Mouse (Mus musculus) hindbrain, embryonic 12.5 days (tissue): ENCODE measurements at regions not wholly inside any gene's neighbourhood (a gene's known extent, or its start where the extent isn't known, plus 50 kb on each side); places are given as distances from the start of the nearest gene placed in this dataset.

Experiments used
- ATAC-seq: fragments of 200-750 bp; cut with Nextera tagmentation; 2 replicates; pipeline ENCODE4 v1.8.0; 2017; ENCODE audit warnings: moderate TSS enrichment; ENCODE audit not compliant: low FRiP score
- H3K27ac ChIP-seq: fragments of 300-500 bp; sonication (generic); 2 replicates; pipeline ENCODE4 v1.5.1; 2016; ENCODE audit warnings: mild to moderate bottlenecking
- H3K27me3 ChIP-seq: fragments of 300-500 bp; sonication (generic); 2 replicates; pipeline ENCODE4 v1.6.1; 2016; ENCODE audit warnings: mild to moderate bottlenecking
- H3K36me3 ChIP-seq: fragments of 300-500 bp; sonication (generic); 2 replicates; pipeline ENCODE4 v1.6.1; 2016; ENCODE audit warnings: mild to moderate bottlenecking
- H3K4me1 ChIP-seq: fragments of 300-500 bp; sonication (generic); 2 replicates; pipeline ENCODE4 v1.6.1; 2016
- H3K4me2 ChIP-seq: fragments of 300-500 bp; sonication (generic); replicated peaks from 2 replicates; pipeline ENCODE4 v1.6.1; 2016; ENCODE audit warnings: mild to moderate bottlenecking
- H3K4me3 ChIP-seq: fragments of 300-500 bp; sonication (generic); 2 replicates; pipeline ENCODE4 v1.5.1; 2016; ENCODE audit warnings: mild to moderate bottlenecking
- H3K9ac ChIP-seq: fragments of 300-500 bp; sonication (generic); 2 replicates; pipeline ENCODE4 v1.6.1; 2016; ENCODE audit warnings: mild to moderate bottlenecking, moderate library complexity
- H3K9me3 ChIP-seq: fragments of 300-500 bp; sonication (generic); replicated peaks from 2 replicates; pipeline ENCODE4 v1.6.1; 2016; ENCODE audit warnings: mild to moderate bottlenecking
- WGBS: fragments of 180-500 bp; shearing (Covaris S2); methylation state at CpG from one replicate; pipeline ENCODE4 v1.1.7; 2016; 5-methylcytosine and 5-hydroxymethylcytosine counted together

GRCm38 (mm10) chr8:10831864-10832263 lies 176.4 kb downstream of the Irs2 start:
- 90% methylated on average over 7 of the region's 7 CpGs for WGBS

GRCm38 (mm10) chr8:10831277-10831676 lies 177.0 kb downstream of the Irs2 start:
- H3K27ac ChIP-seq = no peak overlapping the region
- H3K36me3 ChIP-seq = no peaks in the 10 kb centered on the region
- H3K9me3 ChIP-seq = no peaks in the 10 kb centered on the region
- H3K4me3 ChIP-seq = no peak overlapping the region
- H3K9ac ChIP-seq = no peak overlapping the region
- ATAC-seq = no peak
- H3K4me1 ChIP-seq = peaks cover 4% of the 10 kb centered on the region; the same call in 1 of the 2 replicates
- WGBS = 82% methylated on average over 6 of the region's 6 CpGs
- no peak overlapping the region for H3K4me2 ChIP-seq
- H3K27me3 ChIP-seq = no peaks in the 10 kb centered on the region; the same call in 1 of the 2 replicates

More at GRCm38 (mm10) chr8:10831864-10832263, 176.4 kb downstream of the Irs2 start:
- H3K9me3 ChIP-seq = no peaks in the 10 kb centered on the region
- no peak overlapping the region for H3K9ac ChIP-seq
- peaks cover 4% of the 10 kb centered on the region; the same call in 1 of the 2 replicates for H3K4me1 ChIP-seq
- no peak overlapping the region for H3K27ac ChIP-seq
- no peak overlapping the region for H3K4me3 ChIP-seq
- H3K36me3 ChIP-seq = no peaks in the 10 kb centered on the region
- no peaks in the 10 kb centered on the region; the same call in 1 of the 2 replicates for H3K27me3 ChIP-seq
- no peak for ATAC-seq
- no peak overlapping the region for H3K4me2 ChIP-seq

GRCm38 (mm10) chr8:10830835-10831234 lies 177.4 kb downstream of the Irs2 start:
- H3K36me3 ChIP-seq = no peaks in the 10 kb centered on the region
- H3K4me3 ChIP-seq = no peak overlapping the region
- 97% methylated on average over 10 of the region's 10 CpGs for WGBS
- no peaks in the 10 kb centered on the region; the same call in 1 of the 2 replicates for H3K27me3 ChIP-seq
- H3K4me1 ChIP-seq = peaks cover 4% of the 10 kb centered on the region; the same call in 1 of the 2 replicates
- H3K27ac ChIP-seq = no peak overlapping the region
- no peak for ATAC-seq
- H3K4me2 ChIP-seq = no peak overlapping the region
- H3K9ac ChIP-seq = no peak overlapping the region
- no peaks in the 10 kb centered on the region for H3K9me3 ChIP-seq

- H3K4me2 ChIP-seq = no peak overlapping the region
- no peak for ATAC-seq
- H3K27me3 ChIP-seq = no peaks in the 10 kb centered on the region; the same call in 1 of the 2 replicates
- H3K27ac ChIP-seq = no peak overlapping the region
- no peak overlapping the region for H3K4me3 ChIP-seq
- WGBS = 37% methylated on average over 9 of the region's 9 CpGs
- no peaks in the 10 kb centered on the region for H3K9me3 ChIP-seq
- peaks cover 2% of the 10 kb centered on the region; the same call in 1 of the 2 replicates for H3K4me1 ChIP-seq
- H3K9ac ChIP-seq = no peak overlapping the region
- no peaks in the 10 kb centered on the region for H3K36me3 ChIP-seq
Measured at GRCm38 (mm10) chr8:10828580-10828979, 179.7 kb downstream of the Irs2 start.

- WGBS = 89% methylated on average over 6 of the region's 6 CpGs
- no peaks in the 10 kb centered on the region for H3K9me3 ChIP-seq
Measured at GRCm38 (mm10) chr8:10827560-10827959, 180.7 kb downstream of the Irs2 start.

GRCm38 (mm10) chr8:10825981-10826380 lies 182.3 kb downstream of the Irs2 start:
- ATAC-seq = no peak
- H3K27ac ChIP-seq = no peak overlapping the region
- no peaks in the 10 kb centered on the region for H3K9me3 ChIP-seq
- no peak overlapping the region for H3K4me3 ChIP-seq
- no peak overlapping the region for H3K9ac ChIP-seq
- 60% methylated on average over 4 of the region's 4 CpGs for WGBS
- H3K4me1 ChIP-seq = no peaks in the 10 kb centered on the region
- no peak overlapping the region for H3K4me2 ChIP-seq
- H3K27me3 ChIP-seq = no peaks in the 10 kb centered on the region; the same call in 1 of the 2 replicates
- H3K36me3 ChIP-seq = no peaks in the 10 kb centered on the region

More at GRCm38 (mm10) chr8:10827560-10827959, 180.7 kb downstream of the Irs2 start:
- ATAC-seq = no peak
- H3K4me3 ChIP-seq = no peak overlapping the region
- no peaks in the 10 kb centered on the region for H3K36me3 ChIP-seq
- H3K27me3 ChIP-seq = no peaks in the 10 kb centered on the region; the same call in 1 of the 2 replicates
- H3K4me1 ChIP-seq = no peaks in the 10 kb centered on the region
- no peak overlapping the region for H3K4me2 ChIP-seq
- no peak overlapping the region for H3K9ac ChIP-seq
- H3K27ac ChIP-seq = no peak overlapping the region

GRCm38 (mm10) chr8:10825192-10825926 lies 182.9 kb downstream of the Irs2 start:
- H3K27ac ChIP-seq = no peak overlapping the region
- H3K9me3 ChIP-seq = no peaks in the 10 kb centered on the region
- H3K27me3 ChIP-seq = no peaks in the 10 kb centered on the region; the same call in 1 of the 2 replicates
- no peak overlapping the region for H3K9ac ChIP-seq
- ATAC-seq = no peak
- 83% methylated on average over 10 of the region's 10 CpGs for WGBS
- H3K4me3 ChIP-seq = no peak overlapping the region
- H3K36me3 ChIP-seq = no peaks in the 10 kb centered on the region
- no peak overlapping the region for H3K4me2 ChIP-seq
- H3K4me1 ChIP-seq = no peaks in the 10 kb centered on the region

- Histone ChIP-seq H3K9me3 (no peaks in the 10 kb centered on the region), H3K4me1 (no peaks in the 10 kb centered on the region), H3K27ac (no peak overlapping the region), H3K36me3 (no peaks in the 10 kb centered on the region), H3K4me2 (no peak overlapping the region), H3K4me3 (no peak overlapping the region), H3K27me3 (no peaks in the 10 kb centered on the region), H3K9ac (no peak overlapping the region)
- no peak for ATAC-seq
- 78% methylated on average over 2 of the region's 2 CpGs for WGBS
Measured at GRCm38 (mm10) chr8:10821901-10822300, 186.4 kb downstream of the Irs2 start.

GRCm38 (mm10) chr8:10814499-10814898 lies 193.8 kb downstream of the Irs2 start:
- H3K27ac ChIP-seq = no peak overlapping the region
- H3K4me3 ChIP-seq = no peak overlapping the region
- no peaks in the 10 kb centered on the region for H3K36me3 ChIP-seq
- no peaks in the 10 kb centered on the region for H3K27me3 ChIP-seq
- no peaks in the 10 kb centered on the region for H3K9me3 ChIP-seq
- H3K9ac ChIP-seq = no peak overlapping the region
- WGBS = 86% methylated on average over 7 of the region's 7 CpGs
- H3K4me1 ChIP-seq = peaks cover 7% of the 10 kb centered on the region; the same call in 1 of the 2 replicates
- no peak for ATAC-seq
- H3K4me2 ChIP-seq = no peak overlapping the region

- H3K4me2 ChIP-seq = no peak overlapping the region
- H3K36me3 ChIP-seq = no peaks in the 10 kb centered on the region
- 75% methylated on average over 10 of the region's 10 CpGs for WGBS
- H3K9ac ChIP-seq = no peak overlapping the region
- H3K4me3 ChIP-seq = no peak overlapping the region
- H3K27ac ChIP-seq = no peak overlapping the region
- H3K9me3 ChIP-seq = no peaks in the 10 kb centered on the region
- no peaks in the 10 kb centered on the region for H3K27me3 ChIP-seq
- H3K4me1 ChIP-seq = peaks cover 7% of the 10 kb centered on the region; the same call in 1 of the 2 replicates
- ATAC-seq = no peak
Measured at GRCm38 (mm10) chr8:10812060-10812670, 196.1 kb downstream of the Irs2 start.

- H3K9me3 ChIP-seq = no peaks in the 10 kb centered on the region
- H3K27ac ChIP-seq = no peak overlapping the region
- H3K36me3 ChIP-seq = no peaks in the 10 kb centered on the region
- H3K4me1 ChIP-seq = peaks cover 20% of the 10 kb centered on the region
- H3K9ac ChIP-seq = no peak overlapping the region
- H3K27me3 ChIP-seq = no peaks in the 10 kb centered on the region
- no peak overlapping the region for H3K4me2 ChIP-seq
- no peak for ATAC-seq
- WGBS = 93% methylated on average over 5 of the region's 5 CpGs
- H3K4me3 ChIP-seq = no peak overlapping the region
Measured at GRCm38 (mm10) chr8:10807040-10807439, 201.2 kb downstream of the Irs2 start.

- H3K4me1 ChIP-seq = peaks cover 15% of the 10 kb centered on the region
- no peak overlapping the region for H3K27ac ChIP-seq
- WGBS = 4% methylated on average over 24 of the region's 25 CpGs
- no peaks in the 10 kb centered on the region for H3K36me3 ChIP-seq
- H3K27me3 ChIP-seq = no peaks in the 10 kb centered on the region
- H3K4me3 ChIP-seq = no peak overlapping the region
- no peak for ATAC-seq
- H3K4me2 ChIP-seq = peak overlapping the region; percentile 32
- H3K9me3 ChIP-seq = no peaks in the 10 kb centered on the region
- H3K9ac ChIP-seq = 0 out of 2 replicates have a peak overlapping the region, but pooled peaks have one; percentile 20
Measured at GRCm38 (mm10) chr8:10805405-10806151, 202.7 kb downstream of the Irs2 start.
